Mouse (Mus musculus): ENCODE measurements at regions not wholly inside any gene's neighbourhood (a gene's known extent, or its start where the extent isn't known, plus 50 kb on each side); places are given as distances from the start of the nearest gene placed in this dataset.

DNA sequence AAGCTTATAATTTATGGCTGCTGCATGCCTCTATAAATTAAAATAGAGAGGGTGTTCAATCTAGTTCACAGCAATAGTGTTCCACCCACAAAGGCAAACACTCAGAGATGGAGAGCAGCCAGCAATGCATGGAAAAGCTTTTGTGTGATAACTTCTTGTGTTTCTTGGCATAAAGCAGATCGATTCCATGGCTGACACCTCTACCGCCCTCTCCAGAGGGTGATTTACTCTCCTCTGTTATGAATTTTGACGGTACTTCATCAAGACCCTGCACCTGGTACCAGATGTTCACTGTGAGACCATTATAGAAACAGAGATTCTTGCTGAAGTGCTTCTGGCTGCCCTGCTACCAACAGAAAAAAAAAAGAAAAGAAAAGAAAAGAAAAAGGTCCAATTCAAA lies 54.1 kb upstream of the Btc start:
- Histone ChIP-seq H3K9ac (ENCODE audit: low read length) (no peak overlapping the region), H3K36me3 (ENCODE audit: control insufficient read depth, insufficient read depth, low read length) (no peaks in the 10 kb centered on the region), H3K27ac (ENCODE audit: low read length) (no peak overlapping the region), H3K27me3 (ENCODE audit: control insufficient read depth, insufficient read depth, low read depth, low read length) (no peaks in the 10 kb centered on the region), H3K4me3 (ENCODE audit: low read length) (no peak overlapping the region), H3K4me1 (replicated peaks; ENCODE audit: control insufficient read depth, insufficient read depth, low read length) (no peaks in the 10 kb centered on the region), H3K4me2 (ENCODE audit: low read depth, low read length) (no peak overlapping the region), H3K9me3 (ENCODE audit: control insufficient read depth, low read length) (no peaks in the 10 kb centered on the region)
- WGBS: 53% methylated on average over 3 of the region's 3 CpGs
- ATAC-seq (ENCODE audit: low read depth): no peak

DNA sequence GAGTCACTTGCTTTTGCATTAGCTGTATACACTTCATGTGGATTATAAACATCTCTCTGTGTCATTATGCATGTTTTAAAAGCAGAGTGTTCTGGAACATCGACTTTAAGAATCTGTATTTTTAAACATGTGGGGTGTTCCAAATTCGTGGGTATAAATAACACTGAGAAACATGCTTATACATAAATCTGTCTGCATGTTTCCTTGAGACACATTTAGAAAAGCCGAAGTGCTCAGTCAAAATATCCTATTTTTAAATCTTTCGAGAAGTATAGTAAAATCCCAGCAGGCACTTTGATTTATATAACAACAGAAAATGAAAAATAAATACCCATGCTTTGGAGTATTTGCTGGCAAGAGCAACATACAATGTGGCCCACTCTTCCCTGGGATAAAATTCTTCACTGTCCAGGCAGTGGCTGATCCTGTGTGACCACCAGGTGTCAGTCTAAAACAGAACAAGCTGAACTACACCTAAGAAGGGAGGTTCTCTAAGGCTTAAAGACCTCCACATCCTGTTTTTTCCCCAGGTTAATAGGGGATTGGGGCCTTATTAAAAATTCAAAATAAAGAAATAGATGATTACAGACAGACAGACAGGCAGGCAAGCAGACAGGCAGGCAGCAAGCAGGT lies 52.4 kb upstream of the Parm1 start:
- ATAC-seq (ENCODE audit: low read depth): 0 out of 2 replicates have a peak, but pooled peaks have one; percentile 45
- H3K4me1 ChIP-seq (replicated peaks; ENCODE audit: control insufficient read depth, insufficient read depth, low read length): no peaks in the 10 kb centered on the region

More for the DNA sequence above, 52.4 kb upstream of the Parm1 start:
- H3K9ac ChIP-seq (ENCODE audit: low read length): no peak overlapping the region
- no peak overlapping the region for H3K27ac ChIP-seq (ENCODE audit: low read length)
- no peak overlapping the region for H3K4me2 ChIP-seq (ENCODE audit: low read depth, low read length)
- H3K36me3 ChIP-seq (ENCODE audit: control insufficient read depth, insufficient read depth, low read length): no peaks in the 10 kb centered on the region
- H3K4me3 ChIP-seq (ENCODE audit: low read length): no peak overlapping the region
- H3K27me3 ChIP-seq (ENCODE audit: control insufficient read depth, insufficient read depth, low read depth, low read length): no peaks in the 10 kb centered on the region
- H3K9me3 ChIP-seq (ENCODE audit: control insufficient read depth, low read length): no peaks in the 10 kb centered on the region
- 27% methylated on average over 4 of the region's 4 CpGs for WGBS
